Mouse (Mus musculus) CH12.LX (cell line): ENCODE data around the gene Mlec. TPM values are rescaled to one million over a fixed set of nuclear protein-coding genes. Genes with fewer than 3 reads are reported as not detected.

ENCODE experiments used
- DNase-seq: peaks from one replicate; pipeline ENCODE4 v3.0.0-alpha.2; 2013; ENCODE audit errors: extremely low read depth
- H3K27ac ChIP-seq: 2 replicates; pipeline ENCODE4 v1.5.1; 2012; ENCODE audit warnings: low read depth, mild to moderate bottlenecking, control low read depth, moderate library complexity; ENCODE audit not compliant: insufficient read depth
- H3K27me3 ChIP-seq: replicated peaks from 2 replicates; pipeline ENCODE3; 2012; ENCODE audit warnings: inconsistent platforms
- H3K36me3 ChIP-seq, 2 experiments: replicated peaks in 1 of 2; 2 replicates each; pipeline versions ENCODE3 to v1.6.1; 2012; ENCODE audit warnings: inconsistent platforms in 1 of 2, low read length in 1 of 2, mild to moderate bottlenecking in 1 of 2, mixed read lengths in 1 of 2, moderate library complexity in 1 of 2; ENCODE audit not compliant: control insufficient read depth in 1 of 2, insufficient read depth in 1 of 2
- H3K4me1 ChIP-seq, 2 experiments: 2 replicates each; pipeline ENCODE4 v1.6.1; 2012; ENCODE audit warnings: inconsistent platforms in 1 of 2, moderate library complexity in 1 of 2; ENCODE audit not compliant: insufficient read depth in 2 of 2, control insufficient read depth in 1 of 2
- H3K4me2 ChIP-seq: 2 replicates; pipeline ENCODE4 v1.6.1; 2012; ENCODE audit warnings: low read depth, mild to moderate bottlenecking, control low read depth; ENCODE audit not compliant: poor library complexity, insufficient read depth, severe bottlenecking
- H3K4me3 ChIP-seq, 3 experiments: fragments of 150-350 bp in 1 of 3; sonication (generic) in 1 of 3; replicated peaks in 1 of 3; 2 replicates each; pipeline versions ENCODE3 to v1.5.1; 2011 to 2012; ENCODE audit warnings: low read depth in 2 of 3, low read length in 2 of 3, mild to moderate bottlenecking in 2 of 3, moderate library complexity in 2 of 3, control low read depth in 1 of 3, improper control_type of control experiment in 1 of 3, inconsistent platforms in 1 of 3, mixed read lengths in 1 of 3; ENCODE audit not compliant: poor library complexity in 1 of 3
- H3K79me2 ChIP-seq: replicated peaks from 2 replicates; pipeline ENCODE4 v1.6.1; 2012; ENCODE audit warnings: mild to moderate bottlenecking, moderate library complexity; ENCODE audit not compliant: control insufficient read depth, poor library complexity, insufficient read depth, severe bottlenecking; ENCODE audit errors: extremely low read depth
- H3K9ac ChIP-seq: 2 replicates; pipeline ENCODE4 v1.6.1; 2012; ENCODE audit warnings: low read depth, mild to moderate bottlenecking, control low read depth, moderate library complexity; ENCODE audit not compliant: insufficient read depth
- H3K9me3 ChIP-seq: replicated peaks from 2 replicates; pipeline ENCODE3; 2012; ENCODE audit warnings: low read length, inconsistent platforms, mixed read lengths
- CHD2 ChIP-seq: IDR thresholded peaks from 2 replicates; pipeline ENCODE4 v1.6.1; 2011; ENCODE audit warnings: low read length, improper control_type of control experiment
- CTCF ChIP-seq, 2 experiments: IDR thresholded peaks in 1 of 2; conservative IDR thresholded peaks in 1 of 2; 2 replicates each; pipeline ENCODE4 v1.5.1; 2011 to 2012; ENCODE audit warnings: low read depth in 2 of 2, low read length in 2 of 2, improper control_type of control experiment in 1 of 2, inconsistent platforms in 1 of 2, mild to moderate bottlenecking in 1 of 2, moderate library complexity in 1 of 2
- ELF1 ChIP-seq: IDR thresholded peaks from 2 replicates; pipeline ENCODE4 v1.6.1; 2014; ENCODE audit warnings: low read depth, mild to moderate bottlenecking, inconsistent platforms, low read length, improper control_type of control experiment
- ETS1 ChIP-seq: conservative IDR thresholded peaks from 2 replicates; pipeline ENCODE4 v1.6.1; 2012; ENCODE audit warnings: low read depth, mild to moderate bottlenecking, inconsistent platforms, low read length, improper control_type of control experiment, moderate library complexity
- GABPA ChIP-seq: IDR thresholded peaks from 2 replicates; pipeline ENCODE4 v1.6.1; 2012; ENCODE audit warnings: low read depth, low read length, improper control_type of control experiment, inconsistent platforms; ENCODE audit not compliant: insufficient replicate concordance
- IRF4 ChIP-seq: IDR thresholded peaks from 2 replicates; pipeline ENCODE4 v1.6.1; 2014; ENCODE audit warnings: low read depth, mild to moderate bottlenecking, inconsistent platforms, low read length, improper control_type of control experiment
- JUN ChIP-seq: IDR thresholded peaks from 2 replicates; pipeline ENCODE4 v1.6.1; 2011; ENCODE audit warnings: low read depth, mild to moderate bottlenecking, low read length, improper control_type of control experiment, moderate library complexity; ENCODE audit not compliant: insufficient read depth
- JUND ChIP-seq: conservative IDR thresholded peaks from 2 replicates; pipeline ENCODE4 v1.6.1; 2011; ENCODE audit warnings: low read depth, low read length, improper control_type of control experiment
- KAT2A ChIP-seq: IDR thresholded peaks from 2 replicates; pipeline ENCODE4 v1.6.1; 2012; ENCODE audit warnings: low read length, improper control_type of control experiment, inconsistent platforms; ENCODE audit not compliant: insufficient replicate concordance
- MAX ChIP-seq: IDR thresholded peaks from 2 replicates; pipeline ENCODE4 v1.6.1; 2011; ENCODE audit warnings: low read length, improper control_type of control experiment
- MAZ ChIP-seq: IDR thresholded peaks from 2 replicates; pipeline ENCODE4 v1.6.1; 2012; ENCODE audit warnings: low read depth, mild to moderate bottlenecking, inconsistent platforms, low read length, improper control_type of control experiment, moderate library complexity
- MYC ChIP-seq: IDR thresholded peaks from 2 replicates; pipeline ENCODE4 v1.6.1; 2011; ENCODE audit warnings: low read depth, mild to moderate bottlenecking, improper control_type of control experiment, low read length
- NRF1 ChIP-seq: IDR thresholded peaks from 2 replicates; pipeline ENCODE4 v1.6.1; 2014; ENCODE audit warnings: low read depth, mild to moderate bottlenecking, inconsistent platforms, low read length, improper control_type of control experiment, moderate library complexity
- POLR2AphosphoS2 ChIP-seq: IDR thresholded peaks from 2 replicates; pipeline ENCODE4 v1.6.1; 2011; ENCODE audit warnings: low read depth, low read length, improper control_type of control experiment
- RAD21 ChIP-seq: IDR thresholded peaks from 2 replicates; pipeline ENCODE4 v1.6.1; 2011; ENCODE audit warnings: low read depth, mild to moderate bottlenecking, low read length, improper control_type of control experiment, moderate library complexity
- SIN3A ChIP-seq: IDR thresholded peaks from 2 replicates; pipeline ENCODE4 v1.6.1; 2012; ENCODE audit warnings: low read length, improper control_type of control experiment, inconsistent platforms
- SMC3 ChIP-seq: IDR thresholded peaks from 2 replicates; pipeline ENCODE4 v1.6.1; 2011; ENCODE audit warnings: low read depth, low read length, improper control_type of control experiment
- TCF12 ChIP-seq: IDR thresholded peaks from 2 replicates; pipeline ENCODE4 v1.6.1; 2014; ENCODE audit warnings: low read depth, mild to moderate bottlenecking, inconsistent platforms, low read length, improper control_type of control experiment
- USF1 ChIP-seq: IDR thresholded peaks from 2 replicates; pipeline ENCODE4 v1.6.1; 2014; ENCODE audit warnings: low read depth, mild to moderate bottlenecking, inconsistent platforms, low read length, improper control_type of control experiment
- dilution Hi-C: fragments of 300-500 bp; cut with MboI; formaldehyde crosslinking; loops from 2 replicates; pipeline ENCODE4 v1.14.3; 2020; ENCODE audit warnings: low sequenced_read_pairs; ENCODE audit not compliant: extremely low pct_unique_long_range_greater_than_20kb, extremely low pct_ligation_motif_present
- in situ Hi-C: fragments of 300-500 bp; cut with MboI; formaldehyde crosslinking; loops from 3 replicates; pipeline ENCODE4 v1.14.3; 2019; ENCODE audit warnings: low sequenced_read_pairs, low pct_ligation_motif_present, low pct_unique_long_range_greater_than_20kb, mixed read lengths
- polyA plus RNA-seq: library from polyadenylated mRNA; unstranded; fragments of >175 nt; gene quantifications from 2 replicates; pipeline ENCODE4 v1.2.1, GENCODE M21; 2012; ENCODE audit warnings: low read depth; ENCODE audit not compliant: insufficient read length
- total RNA-seq, 2 experiments: library from RNA; depleted of rRNA; stranded (reverse); fragments of 300-350 nt in 1 of 2; fragments of >200 nt in 1 of 2; gene quantifications; 2 replicates each; pipeline ENCODE4 v1.2.3; 2012 to 2014

Mlec gene
- total and polyA plus RNA-seq, 3 experiments: 101 to 143 (median 128) TPM

GRCm38 (mm10) chr5:115177866-115178265, 19.9 kb upstream of the Mlec start:
- H3K27me3 ChIP-seq: no peaks in the 10 kb centered on the region
- H3K36me3 ChIP-seq: peaks cover 0 to 4% of the 10 kb centered on the region in 2 experiments
- DNase-seq: no peak
- H3K4me1 ChIP-seq: peaks cover 1 to 13% of the 10 kb centered on the region in 2 experiments; a peak in 3 of 4 replicates
- in situ Hi-C loops (no loop called here), dilution Hi-C loops (no loop called here)
- H3K9me3 ChIP-seq: peaks cover 2% of the 10 kb centered on the region
- no peak overlapping the region for H3K27ac ChIP-seq
- no peak for TF ChIP-seq MAZ
- TF ChIP-seq JUN: no peak
- TF ChIP-seq MYC: no peak
- H3K79me2 ChIP-seq: no peaks in the 10 kb centered on the region
- no peak overlapping the region for H3K4me2 ChIP-seq
- no peak overlapping the region for H3K9ac ChIP-seq
- no peak overlapping the region for H3K4me3 ChIP-seq

DNA sequence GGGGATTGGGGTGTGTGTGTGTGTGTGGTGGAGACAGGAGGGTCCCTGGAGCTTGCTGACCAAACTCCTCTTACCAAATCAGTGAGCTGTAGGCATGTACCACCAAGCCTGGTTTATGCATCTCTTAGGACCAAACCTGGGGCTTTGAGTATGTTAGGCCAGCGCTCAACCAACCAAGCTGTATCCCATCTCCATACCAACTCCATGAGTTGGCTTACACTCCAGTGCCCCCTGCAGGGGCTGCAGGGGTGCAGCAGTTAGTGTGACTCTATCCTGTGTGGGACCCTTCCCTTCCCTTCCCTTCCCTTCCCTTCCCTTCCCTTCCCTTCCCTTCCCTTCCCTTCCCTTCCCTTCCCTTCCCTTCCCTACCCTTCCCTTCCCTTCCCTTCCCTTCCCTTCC, 16.6 kb upstream of the Mlec start:
- no peaks in the 10 kb centered on the region for H3K27me3 ChIP-seq
- H3K9ac ChIP-seq: no peak overlapping the region
- no peak for DNase-seq
- no peak overlapping the region for H3K4me3 ChIP-seq
- in situ Hi-C loops: no loop called here
- H3K4me1 ChIP-seq: peaks cover 0 to 5% of the 10 kb centered on the region in 2 experiments; a peak in 1 of 4 replicates
- no peak overlapping the region for H3K4me2 ChIP-seq
- H3K79me2 ChIP-seq: no peaks in the 10 kb centered on the region
- dilution Hi-C loops: no loop called here
- no peaks in the 10 kb centered on the region for H3K36me3 ChIP-seq
- TF ChIP-seq ETS1 (no peak), TCF12 (no peak), CTCF (conservative IDR thresholded peaks at IDR 0.05 in 1 of 2, IDR thresholded peaks at IDR 0.05 in 1 of 2; ENCODE audit: low read depth in 2 of 2, low read length in 2 of 2) (peak in 1 of 2 experiments; percentile 58; a peak in 2 of 4 replicates), SMC3 (peak; percentile 51), USF1 (no peak), RAD21 (peak; percentile 55), IRF4 (no peak)
- TF ChIP-seq, all 38 proteins: peak for 3
- Histone ChIP-seq H3K9me3 (peaks cover 2% of the 10 kb centered on the region), H3K27ac (no peak overlapping the region)

DNA sequence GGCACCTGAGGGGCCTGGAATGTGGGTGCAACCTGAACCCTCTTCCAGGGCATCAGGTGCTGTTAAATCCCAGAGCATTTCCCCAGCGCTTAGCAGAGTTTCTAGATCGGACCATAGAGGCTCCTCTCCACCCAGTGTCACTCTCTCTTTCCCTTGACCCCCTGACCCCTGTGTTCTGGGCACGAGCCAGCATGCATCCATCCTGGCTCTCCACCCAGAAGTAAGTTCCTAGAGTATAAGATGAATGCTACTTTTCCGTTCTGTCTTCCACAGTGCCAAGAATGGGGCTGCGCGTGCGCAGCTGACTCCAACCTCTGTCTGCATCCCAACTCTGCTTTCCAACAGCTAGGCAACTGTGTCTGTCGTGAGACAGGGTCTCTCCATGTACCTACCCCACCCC, 12.2 kb upstream of the Mlec start:
- Histone ChIP-seq H3K9me3 (peaks cover 2% of the 10 kb centered on the region), H3K79me2 (no peaks in the 10 kb centered on the region), H3K27ac (no peak overlapping the region), H3K9ac (no peak overlapping the region), H3K4me2 (no peak overlapping the region), H3K27me3 (no peaks in the 10 kb centered on the region), H3K4me1 (peaks cover 8 to 22% of the 10 kb centered on the region in 2 experiments), H3K36me3 (no peaks in the 10 kb centered on the region), H3K4me3 (no peak overlapping the region)
- no peak for TF ChIP-seq KAT2A
- no peak for TF ChIP-seq SIN3A
- no peak for TF ChIP-seq TCF12
- TF ChIP-seq CHD2: no peak
- no peak for TF ChIP-seq ETS1
- TF ChIP-seq MAZ: no peak
- no peak for TF ChIP-seq POLR2AphosphoS2
- TF ChIP-seq NRF1: no peak
- no peak for TF ChIP-seq GABPA
- TF ChIP-seq JUND: no peak
- no peak for TF ChIP-seq MYC
- TF ChIP-seq ELF1: no peak
- TF ChIP-seq MAX: no peak
- DNase-seq: no peak
- dilution Hi-C loops (no loop called here), in situ Hi-C loops (no loop called here)
